Mouse (Mus musculus): Measurements from ENCODE around the gene Slc1a6.
"Not testable (repeated sequence)": the region's sequence is repeated elsewhere in the genome, so short reads cannot be mapped to it uniquely, and the experiment has no call there.

Gene Slc1a6

GRCm38 (mm10) chr10:78779981-78780651, at the start of gene Slc1a6:
Gene Slc1a6 (plus strand): TSS chr10:78780496.
- peak; percentile 74 for DNase-seq

- DNase-seq: no peak
Measured at GRCm38 (mm10) chr10:78739821-78740220, 40.5 kb upstream of the Slc1a6 start.

GRCm38 (mm10) chr10:78743721-78744120, 36.6 kb upstream of the Slc1a6 start:
- no peak for DNase-seq

- no peak for DNase-seq
Measured at GRCm38 (mm10) chr10:78745453-78746232, 34.7 kb upstream of the Slc1a6 start.

GRCm38 (mm10) chr10:78747035-78747721, 33.1 kb upstream of the Slc1a6 start:
- DNase-seq: peak; percentile 23

- no peak for DNase-seq
Measured at GRCm38 (mm10) chr10:78748161-78748560, 32.1 kb upstream of the Slc1a6 start.

GRCm38 (mm10) chr10:78748946-78749345, 31.4 kb upstream of the Slc1a6 start:
- no peak for DNase-seq

GRCm38 (mm10) chr10:78752452-78753191, 27.7 kb upstream of the Slc1a6 start, which contains the start of gene Ccdc105:
Gene Ccdc105 (minus strand): TSS chr10:78753065.
- peak; percentile 83 for DNase-seq

GRCm38 (mm10) chr10:78756021-78756420, 24.3 kb upstream of the Slc1a6 start:
- peak; percentile 83 for DNase-seq

- DNase-seq: no peak
Measured at GRCm38 (mm10) chr10:78765570-78765969, 14.7 kb upstream of the Slc1a6 start.

GRCm38 (mm10) chr10:78775830-78776229, 4.5 kb upstream of the Slc1a6 start:
- DNase-seq: no peak

- no peak for DNase-seq
Measured at GRCm38 (mm10) chr10:78779527-78779926, 769 bp upstream of the Slc1a6 start.

- DNase-seq: peak; percentile 93
Measured at GRCm38 (mm10) chr10:78787566-78788087, 7.3 kb downstream of the Slc1a6 start.

GRCm38 (mm10) chr10:78790561-78790960, 10.3 kb downstream of the Slc1a6 start:
- DNase-seq: no peak

- DNase-seq: no peak
Measured at GRCm38 (mm10) chr10:78801449-78801848, 21.2 kb downstream of the Slc1a6 start.

GRCm38 (mm10) chr10:78812358-78813060, 32.2 kb downstream of the Slc1a6 start:
- no peak for DNase-seq

- DNase-seq: not testable (repeated sequence)
Measured at GRCm38 (mm10) chr10:78840456-78840855, 60.2 kb downstream of the Slc1a6 start.

- DNase-seq: no peak
Measured at GRCm38 (mm10) chr10:78852066-78852465, 71.8 kb downstream of the Slc1a6 start, which contains the start of gene Olfr1356. Gene Olfr1356 (minus strand): TSS chr10:78852166.
